Mouse (Mus musculus) lung, adult 2 months (tissue): ENCODE data around the gene Tpt1. TPM values are rescaled to one million over a fixed set of nuclear protein-coding genes. Genes with fewer than 3 reads are reported as not detected.

Experiments used
- DNase-seq: peaks from one replicate; pipeline ENCODE4 v3.0.0; 2022
- H3K4me1 ChIP-seq: fragments of 200-500 bp; 2 replicates; pipeline ENCODE4 v1.6.1; 2011; ENCODE audit warnings: low read length; ENCODE audit not compliant: control insufficient read depth, insufficient read depth
- H3K4me3 ChIP-seq: fragments of 200-500 bp; replicated peaks from 2 replicates; pipeline ENCODE3; 2011; ENCODE audit warnings: low read depth, mild to moderate bottlenecking, control low read depth, low read length; ENCODE audit errors: extremely low read depth
- CTCF ChIP-seq: fragments of 200-500 bp; IDR thresholded peaks from 2 replicates; pipeline ENCODE4 v1.5.1; 2011; ENCODE audit warnings: mild to moderate bottlenecking, low read length, control low read depth; ENCODE audit not compliant: insufficient read depth
- POLR2A ChIP-seq: fragments of 200-500 bp; IDR thresholded peaks from 2 replicates; pipeline ENCODE4 v1.6.1; 2011; ENCODE audit warnings: low read depth, mild to moderate bottlenecking, control low read depth, low read length, borderline replicate concordance; ENCODE audit errors: extremely low read depth
- WGBS: fragments of 180-500 bp; shearing (Covaris S2); methylation state at CpG from one replicate; pipeline ENCODE4 v1.1.7; 2018; 5-methylcytosine and 5-hydroxymethylcytosine counted together
- polyA plus RNA-seq: library from polyadenylated mRNA; depleted of rRNA; stranded (reverse); fragments of >200 nt; gene quantifications from 2 replicates; pipeline ENCODE4 v1.2.3, GENCODE M21; 2012; rRNA removed

The Tpt1 gene
- polyA plus RNA-seq = 1,159 and 1,652 TPM in 2 replicates

GRCm38 (mm10) chr14:75844867-75845697 lies at the start of gene Tpt1:
TSS of gene Tpt1 (plus strand) at chr14:75845093.
- DNase-seq = peak; percentile 100
- WGBS = under 1% methylated on average over 102 of the region's 108 CpGs
- Histone ChIP-seq H3K4me1 (0 out of 2 replicates have a peak, but pooled peaks cover 2% of the 10 kb centered on the region), H3K4me3 (peak within 1 kb of the TSS; percentile 82)
- TF ChIP-seq CTCF (no peak), POLR2A (peak; percentile 87)

DNA sequence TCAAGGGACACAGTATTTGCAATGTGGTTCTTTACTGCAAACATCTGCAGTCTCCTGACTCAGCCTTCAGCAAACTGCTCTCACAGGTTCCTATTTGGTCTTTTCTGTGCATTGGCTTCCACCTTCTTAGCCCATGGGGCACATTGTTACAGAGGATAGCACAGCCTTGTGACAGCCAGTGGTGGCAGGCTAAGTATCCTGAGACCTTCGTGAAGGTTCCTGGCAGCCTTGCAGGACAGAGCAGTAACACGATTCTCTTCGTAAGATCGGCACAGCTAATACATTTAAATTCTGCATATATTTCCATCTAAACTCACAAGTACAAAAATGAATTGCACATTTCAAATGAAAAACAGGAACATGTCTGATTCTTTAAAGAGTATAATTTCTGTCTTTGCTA lies 49.0 kb upstream of the Tpt1 start:
- Histone ChIP-seq H3K4me3 (no peak overlapping the region), H3K4me1 (no peaks in the 10 kb centered on the region)
- DNase-seq = no peak
- WGBS = 83% methylated on average over 4 of the region's 4 CpGs
- TF ChIP-seq POLR2A (no peak), CTCF (no peak)

DNA sequence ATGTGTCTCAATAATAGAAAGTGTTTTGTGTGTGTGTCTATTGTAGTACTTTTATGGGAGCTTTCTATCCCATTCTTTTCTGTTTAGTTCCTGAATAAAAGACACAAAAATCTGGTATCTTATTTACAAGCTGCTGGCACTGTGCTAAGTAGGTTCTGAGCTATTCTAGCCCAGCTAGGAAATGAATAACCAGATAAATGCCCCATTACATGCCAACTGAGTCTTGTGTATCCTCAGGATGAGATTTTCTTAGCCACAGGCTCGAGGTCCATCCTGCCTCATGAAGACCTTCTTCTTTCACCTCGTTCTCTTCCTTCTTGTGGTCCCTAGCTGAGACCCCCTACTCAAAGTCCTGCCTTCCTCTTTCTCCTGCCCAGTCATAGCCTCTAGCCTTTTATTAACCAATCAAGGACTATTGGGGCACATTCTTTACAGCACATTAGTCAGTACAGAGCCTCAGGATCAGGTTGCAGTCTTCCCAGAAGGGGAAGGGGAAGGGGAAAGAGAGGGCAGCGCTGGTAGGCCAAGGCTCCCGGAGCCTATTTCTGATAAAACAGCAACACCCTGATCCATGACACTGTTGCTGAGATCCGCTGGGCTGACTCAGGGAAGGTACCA lies 47.0 kb upstream of the Tpt1 start:
- TF ChIP-seq CTCF = no peak
- no peak for TF ChIP-seq POLR2A
- WGBS = 30% methylated on average over 5 of the region's 5 CpGs
- H3K4me3 ChIP-seq = no peak overlapping the region
- no peak for DNase-seq
- H3K4me1 ChIP-seq = no peaks in the 10 kb centered on the region

DNA sequence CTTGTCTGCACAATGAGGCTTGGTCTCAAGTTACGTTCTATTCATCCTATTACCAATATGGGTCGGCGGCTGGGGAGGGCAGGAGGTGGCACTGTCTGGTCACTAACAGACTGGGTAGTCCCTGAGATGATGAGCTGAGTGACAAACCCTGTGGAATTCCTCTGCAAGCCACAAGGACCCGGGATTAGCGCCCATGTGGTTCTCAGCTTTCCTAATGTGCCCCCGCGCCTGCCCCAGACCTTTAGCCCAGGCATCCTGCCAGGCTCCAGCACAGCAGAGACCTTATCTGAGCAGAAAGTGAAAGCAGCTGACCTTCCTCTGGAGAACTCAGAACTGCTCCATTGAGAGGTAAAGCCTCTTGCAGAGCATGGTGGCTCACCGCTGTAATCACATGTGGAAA lies 37.1 kb upstream of the Tpt1 start:
- no peaks in the 10 kb centered on the region for H3K4me1 ChIP-seq
- no peak for TF ChIP-seq POLR2A
- no peak for TF ChIP-seq CTCF
- H3K4me3 ChIP-seq = no peak overlapping the region
- DNase-seq = no peak
- 63% methylated on average over 8 of the region's 8 CpGs for WGBS

DNA sequence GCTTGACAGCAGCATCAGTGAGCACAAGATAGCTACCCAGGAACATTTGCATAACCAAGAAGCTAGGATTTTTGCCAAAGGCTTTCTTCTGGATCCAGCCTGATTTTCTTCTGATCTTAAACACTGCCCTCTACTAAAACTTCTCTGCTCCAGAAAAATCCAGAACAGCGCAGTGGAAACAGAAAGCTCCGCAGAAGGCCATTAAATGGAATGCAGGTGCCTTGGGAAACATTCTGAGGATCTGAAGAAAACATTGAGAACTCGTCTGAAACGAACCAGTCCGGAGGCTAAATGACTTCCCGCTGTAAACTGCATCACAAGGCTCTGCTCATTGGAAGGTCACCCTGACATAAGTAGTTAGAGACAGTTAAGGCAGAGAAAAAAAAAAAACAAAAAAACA lies 35.0 kb upstream of the Tpt1 start:
- no peak for TF ChIP-seq POLR2A
- no peak for DNase-seq
- Histone ChIP-seq H3K4me1 (no peaks in the 10 kb centered on the region), H3K4me3 (no peak overlapping the region)
- 86% methylated on average over 6 of the region's 6 CpGs for WGBS

GRCm38 (mm10) chr14:75818528-75818927 lies 26.4 kb upstream of the Tpt1 start:
- Histone ChIP-seq H3K4me1 (no peaks in the 10 kb centered on the region), H3K4me3 (no peak overlapping the region)
- no peak for DNase-seq
- WGBS = 67% methylated on average over 2 of the region's 2 CpGs
- TF ChIP-seq CTCF (no peak), POLR2A (no peak)

DNA sequence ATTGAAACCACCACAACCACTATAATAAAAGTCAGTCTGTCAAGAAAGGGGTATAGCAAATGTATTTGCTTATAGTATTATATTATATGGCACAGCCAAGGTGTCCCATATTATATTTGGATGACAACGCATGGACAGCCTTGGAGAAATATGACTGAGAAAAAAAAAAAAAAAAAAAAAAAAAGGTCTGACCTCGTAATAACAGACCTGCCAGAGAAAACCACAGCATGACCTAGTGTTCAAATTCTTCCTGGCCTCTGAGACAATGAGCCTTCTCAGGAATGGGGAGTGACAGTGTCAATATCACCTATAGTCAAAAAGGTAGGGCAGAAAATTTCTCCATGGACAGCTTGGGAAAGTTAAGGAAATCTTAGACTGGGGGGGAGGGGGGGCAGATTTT lies 25.6 kb upstream of the Tpt1 start:
- DNase-seq = no peak
- TF ChIP-seq POLR2A (no peak), CTCF (no peak)
- Histone ChIP-seq H3K4me1 (no peaks in the 10 kb centered on the region), H3K4me3 (no peak overlapping the region)
- 76% methylated on average over 2 of the region's 2 CpGs for WGBS

GRCm38 (mm10) chr14:75820007-75820406 lies 24.9 kb upstream of the Tpt1 start:
- no peak for TF ChIP-seq POLR2A
- 61% methylated on average over 5 of the region's 5 CpGs for WGBS
- H3K4me1 ChIP-seq = no peaks in the 10 kb centered on the region
- DNase-seq = peak; percentile 24
- no peak overlapping the region for H3K4me3 ChIP-seq

DNA sequence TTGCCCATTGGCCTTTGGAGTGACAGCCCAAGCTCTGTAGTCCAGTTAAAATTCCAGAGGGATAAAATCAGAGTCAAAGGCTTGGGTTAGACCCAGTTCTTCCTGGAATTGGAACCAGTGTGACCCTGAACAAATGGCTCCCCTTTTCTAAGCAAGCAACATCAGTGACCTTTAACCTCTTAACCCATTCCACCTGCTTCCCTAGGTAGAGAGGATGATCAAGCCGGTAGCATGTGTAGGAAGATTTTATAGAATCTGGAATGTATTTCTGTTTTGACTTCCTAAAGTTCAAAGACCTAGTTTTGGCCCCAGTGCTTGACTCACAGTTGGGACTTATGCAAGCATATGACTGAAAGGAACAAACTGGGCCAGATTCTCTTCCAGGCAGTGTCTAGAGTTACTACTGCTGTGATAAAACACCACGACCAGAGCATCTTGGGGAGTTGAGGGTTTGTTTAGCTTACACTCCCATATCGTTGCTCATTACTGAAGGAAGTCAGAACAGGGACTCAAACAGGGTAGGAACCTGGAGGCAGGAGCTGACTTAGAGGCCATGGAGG lies 18.0 kb upstream of the Tpt1 start:
- H3K4me3 ChIP-seq = no peak overlapping the region
- peaks cover 8% of the 10 kb centered on the region for H3K4me1 ChIP-seq
- no peak for TF ChIP-seq POLR2A
- no peak for TF ChIP-seq CTCF
- WGBS = 63% methylated on average over 3 of the region's 3 CpGs
- DNase-seq = no peak

DNA sequence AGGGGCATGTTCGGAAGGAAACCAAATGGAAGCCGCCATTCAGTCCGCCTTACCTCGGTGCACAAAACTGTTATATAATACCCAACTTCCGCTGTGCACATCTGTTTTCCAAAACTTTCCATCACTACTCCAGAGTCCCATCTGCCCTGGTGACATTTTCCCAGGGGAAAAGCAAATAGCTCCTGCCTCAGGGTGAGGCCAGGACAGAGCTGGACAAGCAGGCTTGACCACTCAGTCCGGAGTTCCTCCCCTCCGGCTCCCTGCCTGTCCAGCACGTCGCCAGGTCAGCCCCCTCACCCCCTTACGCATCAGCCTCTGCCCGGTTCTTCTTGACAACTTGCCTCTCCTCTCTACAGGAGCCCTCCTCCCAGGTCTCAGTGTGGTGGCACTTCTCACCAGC lies 16.7 kb upstream of the Tpt1 start:
- H3K4me3 ChIP-seq = no peak overlapping the region
- WGBS = 62% methylated on average over 11 of the region's 11 CpGs
- DNase-seq = no peak
- TF ChIP-seq POLR2A (no peak), CTCF (no peak)
- H3K4me1 ChIP-seq = peaks cover 8% of the 10 kb centered on the region
